Mouse (Mus musculus) urinary bladder, postnatal 14 days (tissue): ENCODE measurements around the gene Gm28308.

Experiments
- DNase-seq: peaks from one replicate; pipeline ENCODE4 v3.0.0; 2021; ENCODE audit warnings: low spot score

The Gm28308 gene

GRCm38 (mm10) chr6:52167736-52168161 is 45.4 kb downstream of the Gm28308 start:
- no peak for DNase-seq

- no peak for DNase-seq
These were observed 46.0 kb downstream of the Gm28308 start for GRCm38 (mm10) chr6:52167176-52167575.

- no peak for DNase-seq
These were observed 46.6 kb downstream of the Gm28308 start for GRCm38 (mm10) chr6:52166431-52167077.

- DNase-seq = no peak
These were observed 47.4 kb downstream of the Gm28308 start for GRCm38 (mm10) chr6:52165441-52166370.

GRCm38 (mm10) chr6:52164626-52165440 is 48.3 kb downstream of the Gm28308 start, which contains the start of gene Hoxa2:
Gene Hoxa2 (minus strand): TSS chr6:52164831.
- DNase-seq = no peak

- no peak for DNase-seq
These were observed 49.0 kb downstream of the Gm28308 start for GRCm38 (mm10) chr6:52164051-52164625.

GRCm38 (mm10) chr6:52163366-52164031 is 49.6 kb downstream of the Gm28308 start:
- DNase-seq = no peak

- no peak for DNase-seq
These were observed 50.4 kb downstream of the Gm28308 start for GRCm38 (mm10) chr6:52162611-52163365.

GRCm38 (mm10) chr6:52162093-52162380 is 51.1 kb downstream of the Gm28308 start:
- no peak for DNase-seq

GRCm38 (mm10) chr6:52161336-52162092 is 51.6 kb downstream of the Gm28308 start:
- no peak for DNase-seq

- DNase-seq = peak; percentile 62
These were observed 52.4 kb downstream of the Gm28308 start for GRCm38 (mm10) chr6:52160511-52161335.

GRCm38 (mm10) chr6:52159979-52160378 is 53.2 kb downstream of the Gm28308 start:
- no peak for DNase-seq

GRCm38 (mm10) chr6:52159164-52159761 is 53.9 kb downstream of the Gm28308 start:
- DNase-seq = peak; percentile 37

- peak; percentile 82 for DNase-seq
These were observed 54.7 kb downstream of the Gm28308 start, which contains the start of gene Hoxa1 for GRCm38 (mm10) chr6:52158276-52159051. Gene Hoxa1 (minus strand): TSS chr6:52158317.

GRCm38 (mm10) chr6:52157466-52158275 is 55.5 kb downstream of the Gm28308 start:
- no peak for DNase-seq

- no peak for DNase-seq
These were observed 56.5 kb downstream of the Gm28308 start for GRCm38 (mm10) chr6:52156551-52157200.
